Comparison of ENCODE assay signal across 34 mouse cellular contexts in the genomic region with DNA sequence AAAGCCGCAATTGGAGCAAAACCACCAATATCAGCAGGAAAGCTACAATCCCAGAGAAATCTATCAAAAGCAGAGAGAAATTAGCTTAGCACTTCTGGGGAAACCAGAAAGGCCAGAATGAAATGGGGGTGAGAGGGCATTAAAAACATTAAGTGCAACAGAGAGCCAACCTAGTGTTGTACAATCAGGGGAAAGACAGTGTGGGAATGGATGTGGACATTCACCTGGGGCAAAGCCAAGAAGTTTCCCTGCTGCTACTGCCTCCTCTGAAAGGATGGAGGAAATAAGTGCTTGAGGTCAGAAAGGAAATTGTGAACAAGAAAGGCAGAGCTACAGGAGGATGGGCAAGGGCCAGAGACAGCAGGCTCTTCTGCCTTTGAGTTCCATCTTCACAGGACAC. TPM values are rescaled to one million over a fixed set of nuclear protein-coding genes. Genes with fewer than 3 reads are reported as not detected.
DNase-seq lines count a peak whose midpoint lies in the region; ATAC-seq and TF ChIP-seq lines count a peak whose summit lies in the region.
"Had no signal": no experiment of that assay in that cellular context is flagged by ENCODE, and none has a peak within 500 bp of the region (broad histone marks: within the 10 kb centered on the region; RNA-seq: fewer than 3 reads in every experiment).

No protein-coding gene starts in this region.

- H3K36me3 ChIP-seq in stomach, embryonic 14.5 days (ENCODE audit: control insufficient read depth, insufficient read depth, low read length) = no peaks in the 10 kb centered on the region
- no peaks in the 10 kb centered on the region for H3K36me3 ChIP-seq in stomach, postnatal 0 days (ENCODE audit: control insufficient read depth, insufficient read depth, low read length)
- no peaks in the 10 kb centered on the region for H3K36me3 ChIP-seq in stomach, embryonic 15.5 days
- H3K36me3 ChIP-seq: embryonic facial prominence, embryonic 10.5 days; embryonic facial prominence, embryonic 13.5 days; forebrain, embryonic 10.5 days; heart, embryonic 10.5 days; heart, embryonic 13.5 days; hindbrain, embryonic 12.5 days; hindbrain, embryonic 15.5 days had no signal

- H3K4me1 ChIP-seq in stomach, embryonic 14.5 days (ENCODE audit: control insufficient read depth, insufficient read depth, low read length) = no peaks in the 10 kb centered on the region
- no peaks in the 10 kb centered on the region for H3K4me1 ChIP-seq in stomach, postnatal 0 days (replicated peaks; ENCODE audit: control insufficient read depth, insufficient read depth)
- H3K4me1 ChIP-seq in stomach, embryonic 15.5 days = no peaks in the 10 kb centered on the region
- H3K4me1 ChIP-seq: embryonic facial prominence, embryonic 10.5 days; embryonic facial prominence, embryonic 13.5 days; heart, embryonic 10.5 days; heart, embryonic 13.5 days; hindbrain, embryonic 12.5 days; hindbrain, embryonic 15.5 days had no signal

- DNase-seq in cerebellum, postnatal 10 days = peak; percentile 11 to 13
- DNase-seq in cerebellum, adult 9-11 months = no peak
- no peak for DNase-seq in stomach, postnatal 0 days (ENCODE audit: low spot score)
- DNase-seq in heart, postnatal 10 days = no peak
- no peak for DNase-seq in adrenal gland, adult 8-10 months
- DNase-seq: adrenal gland, adult 2 months; adrenal gland, postnatal 25 days; cerebellum, adult 11-12 months; cerebellum, adult 8-10 months; cerebellum, postnatal 25 days; embryo, embryonic 11 days; forebrain, postnatal 0 days; gastrocnemius, adult 2 months; gastrocnemius, postnatal 14 days; heart, adult 2 months had no signal

- no peak overlapping the region for H3K4me2 ChIP-seq in stomach, embryonic 14.5 days (replicated peaks; ENCODE audit: low read depth, low read length)
- no peak overlapping the region for H3K4me2 ChIP-seq in stomach, postnatal 0 days (replicated peaks; ENCODE audit: low read depth)
- no peak overlapping the region for H3K4me2 ChIP-seq in stomach, embryonic 15.5 days
- H3K4me2 ChIP-seq: embryonic facial prominence, embryonic 13.5 days; heart, embryonic 13.5 days; hindbrain, embryonic 12.5 days; hindbrain, embryonic 15.5 days had no signal

- no peak overlapping the region for H3K4me3 ChIP-seq in stomach, embryonic 14.5 days (ENCODE audit: low read depth, low read length)
- no peak overlapping the region for H3K4me3 ChIP-seq in stomach, postnatal 0 days (ENCODE audit: low read depth, low read length)
- no peak overlapping the region for H3K4me3 ChIP-seq in stomach, embryonic 15.5 days (replicated peaks)
- H3K4me3 ChIP-seq: embryonic facial prominence, embryonic 10.5 days; embryonic facial prominence, embryonic 13.5 days; erythroblast, embryonic 14.5 days; forebrain, embryonic 10.5 days; gastrocnemius, adult 2 months; heart, adult 2 months; heart, embryonic 10.5 days; heart, embryonic 13.5 days; hindbrain, embryonic 12.5 days; hindbrain, embryonic 15.5 days had no signal

- no peak for ATAC-seq in stomach, embryonic 14.5 days (ENCODE audit: insufficient number of reproducible peaks, insufficient read depth, low FRiP score, low read depth)
- ATAC-seq in stomach, postnatal 0 days (ENCODE audit: low FRiP score, low TSS enrichment) = no peak
- ATAC-seq in stomach, embryonic 15.5 days (ENCODE audit: insufficient read depth, low FRiP score, low read depth) = no peak
- ATAC-seq: forebrain, embryonic 14.5 days; forebrain, postnatal 0 days had no signal

- H3K27ac ChIP-seq in stomach, embryonic 14.5 days (ENCODE audit: low read length) = peak overlapping the region; percentile 39; the same call in 1 of the 2 replicates
- no peak overlapping the region for H3K27ac ChIP-seq in stomach, postnatal 0 days (replicated peaks)
- H3K27ac ChIP-seq in stomach, embryonic 15.5 days = peak overlapping the region; percentile 22; the same call in 1 of the 2 replicates
- H3K27ac ChIP-seq: embryonic facial prominence, embryonic 10.5 days; embryonic facial prominence, embryonic 13.5 days; forebrain, embryonic 10.5 days; gastrocnemius, adult 2 months; heart, adult 2 months; heart, embryonic 10.5 days; heart, embryonic 13.5 days; hindbrain, embryonic 12.5 days; hindbrain, embryonic 15.5 days had no signal

- intact Hi-C loops in heart, postnatal 10 days (cut with DNase I) = no loop called here

- no peak overlapping the region for H3K9ac ChIP-seq in stomach, embryonic 14.5 days (replicated peaks; ENCODE audit: low read depth, low read length)
- no peak overlapping the region for H3K9ac ChIP-seq in stomach, postnatal 0 days (ENCODE audit: low read length)
- H3K9ac ChIP-seq in stomach, embryonic 15.5 days = no peak overlapping the region
- H3K9ac ChIP-seq: embryonic facial prominence, embryonic 13.5 days; forebrain, postnatal 0 days; heart, embryonic 13.5 days; hindbrain, embryonic 12.5 days; hindbrain, embryonic 15.5 days had no signal

- no peaks in the 10 kb centered on the region for H3K27me3 ChIP-seq in stomach, embryonic 14.5 days (ENCODE audit: control insufficient read depth, insufficient read depth, low read length)
- H3K27me3 ChIP-seq in stomach, postnatal 0 days (ENCODE audit: control insufficient read depth, insufficient read depth, low read length) = no peaks in the 10 kb centered on the region
- H3K27me3 ChIP-seq in stomach, embryonic 15.5 days (replicated peaks) = no peaks in the 10 kb centered on the region
- H3K27me3 ChIP-seq: embryonic facial prominence, embryonic 13.5 days; heart, embryonic 13.5 days; hindbrain, embryonic 12.5 days; hindbrain, embryonic 15.5 days had no signal

- TF ChIP-seq CTCF in stomach, postnatal 0 days (IDR thresholded peaks at IDR 0.05; ENCODE audit: low read depth) = no peak

- no peaks in the 10 kb centered on the region for H3K9me3 ChIP-seq in stomach, embryonic 14.5 days (ENCODE audit: control insufficient read depth, low read depth, low read length)
- no peaks in the 10 kb centered on the region for H3K9me3 ChIP-seq in stomach, postnatal 0 days (ENCODE audit: control insufficient read depth, low read length)
- no peaks in the 10 kb centered on the region for H3K9me3 ChIP-seq in stomach, embryonic 15.5 days
- H3K9me3 ChIP-seq: embryonic facial prominence, embryonic 10.5 days; embryonic facial prominence, embryonic 13.5 days; forebrain, embryonic 10.5 days; heart, embryonic 10.5 days; heart, embryonic 13.5 days; hindbrain, embryonic 12.5 days; hindbrain, embryonic 15.5 days had no signal

- TF ChIP-seq EP300 in stomach, postnatal 0 days (optimal IDR thresholded peaks at IDR 0.05) = no peak

- 83% methylated on average over 1 of the region's 1 CpGs for WGBS in stomach, embryonic 14.5 days
- WGBS in stomach, postnatal 0 days = 65% methylated on average over 1 of the region's 1 CpGs
- WGBS in stomach, embryonic 15.5 days = 60% methylated on average over 1 of the region's 1 CpGs

RNA-seq across cellular contexts. Expression of a gene that starts 1.7 kb away (rescaled TPM):
- polyA plus RNA-seq in stomach, embryonic 14.5 days (2014; fragmentation: Nextera tagmentation; extraction: Ambion mirVana) = not detected in 2 replicates
- polyA plus RNA-seq in stomach, postnatal 0 days (2015; fragmentation: Nextera tagmentation; extraction: Ambion mirVana) = not detected in 2 replicates
- polyA plus RNA-seq in stomach, embryonic 15.5 days (2015; fragmentation: Nextera tagmentation; extraction: Ambion mirVana) = not detected in 2 replicates
- total RNA-seq in heart, postnatal 10 days (2021) = not detected
- 1 to 10 TPM in 2 of 4 experiments, under 1 TPM in 2; 0.17 to 1.9 (median 0.83) TPM for total RNA-seq in adrenal gland, adult 8-10 months (2022)
- total RNA-seq: common myeloid progenitor, adult 5-6 weeks; ES-E14; forebrain, postnatal 0 days; gastrocnemius, adult 2 months; granulocyte monocyte progenitor cell, adult 5-6 weeks; heart, adult 2 months; heart, postnatal 25 days; hematopoietic stem cell, adult 5-6 weeks had no signal
- polyA plus RNA-seq: adrenal gland, adult 2 months; brain, embryonic 14.5 days; embryonic facial prominence, embryonic 10.5 days; embryonic facial prominence, embryonic 13.5 days; erythroblast, embryonic 14.5 days; forebrain, embryonic 10.5 days; forebrain, embryonic 14.5 days; forebrain, postnatal 0 days; heart, adult 2 months; heart, embryonic 10.5 days; heart, embryonic 13.5 days; heart, embryonic 16.5 days; hindbrain, embryonic 12.5 days; hindbrain, embryonic 15.5 days; intestine, embryonic 14.5 days had no signal

Comparison
In these comparisons a context has a peak if more than half of its experiments do, and no peak if none do; other contexts are left out.
1. DNase-seq: peak in cerebellum, postnatal 10 days (2 of 2); none in cerebellum, adult 9-11 months (single experiment), stomach, postnatal 0 days (single experiment), heart, postnatal 10 days (0 of 2) and adrenal gland, adult 8-10 months (single experiment).